Mouse (Mus musculus) liver, postnatal 0 days (tissue): Measurements from ENCODE around the gene Fer1l5. TPM values are rescaled to one million over a fixed set of nuclear protein-coding genes. Genes with fewer than 3 reads are reported as not detected.

ENCODE experiments used
- ATAC-seq: fragments of 200-750 bp; cut with Nextera tagmentation; 2 replicates; pipeline ENCODE4 v1.8.0; 2017; ENCODE audit warnings: mild to moderate bottlenecking, moderate library complexity
- DNase-seq: peaks from one replicate; pipeline ENCODE4 v3.0.0-alpha.2; 2016
- H3K27ac ChIP-seq: fragments of 300-500 bp; sonication (generic); 2 replicates; pipeline ENCODE4 v1.5.1; 2014; ENCODE audit warnings: antibody characterized with exemption, moderate library complexity, mild to moderate bottlenecking, low read depth
- H3K27me3 ChIP-seq: fragments of 300-500 bp; sonication (generic); 2 replicates; pipeline ENCODE4 v1.6.1; 2014; ENCODE audit warnings: low read length, control low read depth, mixed read lengths; ENCODE audit not compliant: insufficient read depth
- H3K36me3 ChIP-seq: fragments of 300-500 bp; sonication (generic); replicated peaks from 2 replicates; pipeline ENCODE4 v1.6.1; 2014; ENCODE audit warnings: mild to moderate bottlenecking, control low read depth, low read length, moderate library complexity, mixed read lengths; ENCODE audit not compliant: insufficient read depth
- H3K4me1 ChIP-seq: fragments of 300-500 bp; sonication (generic); 2 replicates; pipeline ENCODE4 v1.6.1; 2014; ENCODE audit warnings: antibody characterized with exemption, mild to moderate bottlenecking, control low read depth; ENCODE audit not compliant: insufficient read depth
- H3K4me2 ChIP-seq: fragments of 300-500 bp; sonication (generic); 2 replicates; pipeline ENCODE4 v1.6.1; 2014; ENCODE audit warnings: low read depth, mild to moderate bottlenecking, low read length, moderate library complexity, mixed read lengths
- H3K4me3 ChIP-seq: fragments of 300-500 bp; sonication (generic); 2 replicates; pipeline ENCODE4 v1.5.1; 2014; ENCODE audit warnings: low read depth, low read length
- H3K9ac ChIP-seq: fragments of 300-500 bp; sonication (generic); replicated peaks from 2 replicates; pipeline ENCODE4 v1.6.1; 2014; ENCODE audit warnings: mild to moderate bottlenecking, moderate library complexity
- H3K9me3 ChIP-seq: fragments of 300-500 bp; sonication (generic); 2 replicates; pipeline ENCODE4 v1.6.1; 2016; ENCODE audit warnings: mild to moderate bottlenecking, control low read depth, low read length, mixed read lengths
- CTCF ChIP-seq: sonication (generic); IDR thresholded peaks from 2 replicates; pipeline ENCODE4 v1.5.1; 2016; ENCODE audit warnings: antibody characterized with exemption, low read depth
- EP300 ChIP-seq: IDR thresholded peaks from 2 replicates; pipeline ENCODE4 v1.6.1; 2016; ENCODE audit warnings: antibody characterized with exemption, low read depth, mild to moderate bottlenecking
- WGBS: fragments of 180-500 bp; shearing (Covaris S2); extraction: QIAGEN DNeasy Blood & Tissue Kit; methylation state at CpG from one replicate; pipeline ENCODE4 v1.1.7; 2014; ENCODE audit not compliant: insufficient replicate concordance; 5-methylcytosine and 5-hydroxymethylcytosine counted together
- polyA plus RNA-seq: library from polyadenylated mRNA; unstranded; fragments of >200 nt; fragmentation: Nextera tagmentation; extraction: Ambion mirVana; gene quantifications from 2 replicates; pipeline ENCODE4 v1.2.1, GENCODE M21; 2015

Fer1l5 gene
- polyA plus RNA-seq, 1 experiment from 2014 or later = 0.12 TPM

- H3K4me2 ChIP-seq = no peak overlapping the region
- no peak for ATAC-seq
Measured at GRCm38 (mm10) chr1:36332955-36333887, 38.9 kb upstream of the Fer1l5 start.

GRCm38 (mm10) chr1:36342547-36342946, 29.5 kb upstream of the Fer1l5 start:
- Histone ChIP-seq H3K9ac (no peak overlapping the region), H3K4me2 (no peak overlapping the region), H3K4me3 (no peak overlapping the region), H3K9me3 (no peaks in the 10 kb centered on the region), H3K27me3 (no peaks in the 10 kb centered on the region), H3K36me3 (peaks cover 95% of the 10 kb centered on the region), H3K4me1 (no peaks in the 10 kb centered on the region), H3K27ac (no peak overlapping the region)
- TF ChIP-seq EP300 (no peak), CTCF (no peak)
- WGBS = 82% methylated on average over 6 of the region's 6 CpGs
- ATAC-seq = no peak
- no peak for DNase-seq

More at GRCm38 (mm10) chr1:36332955-36333887, 38.9 kb upstream of the Fer1l5 start:
- no peak for DNase-seq
- Histone ChIP-seq H3K36me3 (peaks cover 31% of the 10 kb centered on the region), H3K27ac (no peak overlapping the region), H3K4me3 (no peak overlapping the region), H3K9me3 (no peaks in the 10 kb centered on the region), H3K27me3 (no peaks in the 10 kb centered on the region), H3K9ac (no peak overlapping the region), H3K4me1 (no peaks in the 10 kb centered on the region)
- TF ChIP-seq CTCF = no peak
- no peak for TF ChIP-seq EP300
- 71% methylated on average over 14 of the region's 14 CpGs for WGBS

- ATAC-seq = no peak
- DNase-seq = no peak
- WGBS = 83% methylated on average over 4 of the region's 4 CpGs
- Histone ChIP-seq H3K9me3 (no peaks in the 10 kb centered on the region), H3K4me3 (no peak overlapping the region), H3K9ac (no peak overlapping the region), H3K27me3 (no peaks in the 10 kb centered on the region), H3K4me2 (no peak overlapping the region), H3K27ac (no peak overlapping the region), H3K4me1 (peaks cover 6% of the 10 kb centered on the region; the same call in 1 of the 2 replicates), H3K36me3 (peaks cover 89% of the 10 kb centered on the region)
- TF ChIP-seq EP300 (no peak), CTCF (no peak)
Measured at GRCm38 (mm10) chr1:36352351-36352750, 19.7 kb upstream of the Fer1l5 start.

- H3K36me3 ChIP-seq = peaks cover 63% of the 10 kb centered on the region
- peak overlapping the region; percentile 22 for H3K4me2 ChIP-seq
- WGBS = 57% methylated on average over 5 of the region's 5 CpGs
- no peaks in the 10 kb centered on the region for H3K27me3 ChIP-seq
- ATAC-seq = peak; percentile 85
- no peaks in the 10 kb centered on the region for H3K9me3 ChIP-seq
- no peak overlapping the region for H3K4me3 ChIP-seq
- H3K4me1 ChIP-seq = peaks cover 15% of the 10 kb centered on the region
- H3K9ac ChIP-seq = no peak overlapping the region
- no peak for DNase-seq
- H3K27ac ChIP-seq = peak overlapping the region; percentile 64
- no peak for TF ChIP-seq EP300
- no peak for TF ChIP-seq CTCF
Measured at GRCm38 (mm10) chr1:36356955-36357695, 15.0 kb upstream of the Fer1l5 start.

GRCm38 (mm10) chr1:36367698-36368097, 4.4 kb upstream of the Fer1l5 start:
- TF ChIP-seq CTCF = no peak
- TF ChIP-seq EP300 = no peak
- Histone ChIP-seq H3K27me3 (no peaks in the 10 kb centered on the region), H3K36me3 (peaks cover 26% of the 10 kb centered on the region), H3K27ac (no peak overlapping the region), H3K9me3 (no peaks in the 10 kb centered on the region), H3K4me3 (peak overlapping the region; percentile 64), H3K4me1 (peaks cover 13% of the 10 kb centered on the region), H3K4me2 (peak overlapping the region; percentile 75), H3K9ac (peak overlapping the region; percentile 80; the same call in 1 of the 2 replicates)
- no peak for DNase-seq
- no peak for ATAC-seq
- WGBS = 53% methylated on average over 12 of the region's 12 CpGs
